Mouse (Mus musculus) kidney, adult 9 months (tissue): ENCODE measurements at regions not wholly inside any gene's neighbourhood (a gene's known extent, or its start where the extent isn't known, plus 50 kb on each side); places are given as distances from the start of the nearest gene placed in this dataset.
A peak's percentile ranks its signal among the peaks of the same experiment; 100 is the strongest.
"Not testable (repeated sequence)": the region's sequence is repeated elsewhere in the genome, so short reads cannot be mapped to it uniquely, and the experiment has no call there.

Experiments
- DNase-seq: peaks from one replicate; pipeline ENCODE4 v3.0.0; 2022

DNA sequence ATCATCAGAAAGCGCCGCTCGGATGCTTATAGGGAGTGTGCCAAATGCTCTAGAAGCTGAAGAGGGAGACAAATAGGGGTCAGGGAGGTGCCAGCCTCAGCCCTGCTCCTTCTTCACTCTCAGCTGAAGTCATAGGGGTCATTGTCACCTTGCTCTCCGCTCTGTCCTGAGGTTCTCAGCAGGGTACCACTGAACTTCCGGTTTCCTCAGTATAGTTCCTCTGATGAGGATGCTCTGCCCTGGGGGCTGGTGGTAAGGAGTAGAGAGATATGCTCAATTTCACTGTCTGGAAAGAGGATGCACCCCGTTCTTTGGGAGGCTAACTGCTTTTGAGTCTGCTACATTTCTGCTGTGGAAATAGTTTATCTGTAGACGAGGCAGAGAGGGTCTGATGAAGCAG is 211.4 kb downstream of the Zfp619 start:
- DNase-seq = no peak

DNA sequence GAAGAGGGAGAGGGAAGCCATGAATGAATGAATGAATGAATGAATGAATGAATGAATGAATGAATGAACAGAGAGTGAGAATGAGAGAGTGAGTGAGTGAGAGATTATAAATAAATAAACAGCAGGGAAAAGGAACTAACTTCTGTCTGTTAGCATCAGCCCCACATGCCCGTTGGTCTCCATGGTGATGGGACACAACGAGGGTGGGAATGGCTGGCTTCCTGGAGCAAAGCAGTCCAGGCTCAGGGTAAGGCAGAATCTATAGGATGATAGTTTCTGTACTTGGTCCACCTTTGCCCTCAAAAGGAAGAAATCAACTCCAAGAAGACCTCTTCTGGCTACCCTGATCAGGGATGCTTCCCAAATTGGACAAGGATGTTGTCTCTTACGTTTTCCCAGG is 212.2 kb downstream of the Zfp619 start:
- DNase-seq = no peak

DNA sequence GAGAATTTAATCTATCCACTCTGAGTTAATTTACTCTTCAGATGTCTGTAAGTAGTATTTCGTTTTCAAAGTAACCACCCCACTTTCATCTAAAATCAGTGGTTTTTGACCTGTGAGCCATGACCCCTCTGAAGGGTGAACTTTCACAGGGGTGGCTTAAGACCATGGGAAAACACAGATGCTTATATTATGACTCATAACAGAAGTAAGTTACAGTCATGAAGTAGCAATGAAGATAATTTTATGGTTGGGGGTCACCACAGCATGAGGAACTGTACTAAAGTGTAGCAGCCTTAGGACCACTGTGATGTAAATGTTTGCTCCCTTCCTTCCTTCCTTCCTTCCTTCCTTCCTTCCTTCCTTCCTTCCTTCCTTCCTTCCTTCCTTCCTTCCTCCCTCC is 215.2 kb downstream of the Zfp619 start:
- no peak for DNase-seq

DNA sequence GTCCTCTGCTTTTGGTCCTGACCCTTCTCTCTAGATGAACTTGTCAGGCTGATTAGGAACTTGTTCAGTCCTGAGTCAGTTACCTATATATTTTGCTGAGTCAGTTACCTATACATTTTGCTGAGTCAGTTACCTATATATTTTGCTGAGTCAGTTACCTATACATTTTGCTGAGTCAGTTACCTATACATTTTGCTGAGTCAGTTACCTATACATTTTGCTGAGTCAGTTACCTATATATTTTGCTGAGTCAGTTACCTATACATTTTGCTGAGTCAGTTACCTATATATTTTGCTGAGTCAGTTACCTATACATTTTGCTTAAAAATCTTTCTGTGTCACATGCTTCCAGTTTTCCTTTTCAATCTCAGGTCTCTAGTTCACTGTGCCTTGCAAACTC is 230.8 kb downstream of the Zfp619 start:
- not testable (repeated sequence) for DNase-seq

DNA sequence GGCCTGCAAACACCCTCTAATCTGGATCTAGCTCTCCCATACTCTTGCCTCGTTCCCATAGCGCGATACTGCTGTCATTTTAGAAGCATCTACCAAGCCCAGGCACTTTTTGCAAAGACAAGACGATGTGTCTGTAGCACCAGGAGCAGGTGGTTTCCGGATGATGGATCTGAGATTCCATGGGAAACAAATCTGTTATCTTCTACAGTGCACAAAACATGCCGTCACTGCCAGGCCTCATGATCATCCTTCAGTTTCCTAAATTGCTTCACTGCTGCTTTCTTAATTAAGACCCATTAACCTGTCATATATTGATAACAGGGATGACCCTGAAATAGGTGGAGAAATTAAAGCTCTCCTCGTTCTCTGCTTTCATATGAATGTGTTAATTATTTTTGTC is 232.9 kb downstream of the Zfp619 start:
- no peak for DNase-seq

DNA sequence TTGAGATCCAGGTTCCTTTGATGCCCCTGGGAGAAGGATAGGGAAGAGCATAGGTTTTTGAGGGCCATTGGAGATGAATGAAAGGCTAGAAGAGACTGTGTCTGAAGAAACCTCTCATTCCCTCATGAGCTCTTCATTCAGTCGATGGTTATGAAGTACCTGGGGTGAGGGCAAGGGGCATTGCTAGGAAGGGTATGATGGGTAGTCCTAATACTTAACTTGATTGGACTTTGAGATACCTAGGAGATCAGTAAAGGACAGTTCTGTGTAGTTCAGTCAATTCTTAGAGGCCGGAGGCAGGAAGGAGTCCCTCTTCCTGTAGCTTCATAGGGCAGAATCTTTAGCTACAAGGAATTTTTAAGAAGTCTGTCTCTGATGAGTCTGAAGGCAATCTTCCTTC is 246.8 kb downstream of the Zfp619 start:
- DNase-seq = peak; percentile 71

DNA sequence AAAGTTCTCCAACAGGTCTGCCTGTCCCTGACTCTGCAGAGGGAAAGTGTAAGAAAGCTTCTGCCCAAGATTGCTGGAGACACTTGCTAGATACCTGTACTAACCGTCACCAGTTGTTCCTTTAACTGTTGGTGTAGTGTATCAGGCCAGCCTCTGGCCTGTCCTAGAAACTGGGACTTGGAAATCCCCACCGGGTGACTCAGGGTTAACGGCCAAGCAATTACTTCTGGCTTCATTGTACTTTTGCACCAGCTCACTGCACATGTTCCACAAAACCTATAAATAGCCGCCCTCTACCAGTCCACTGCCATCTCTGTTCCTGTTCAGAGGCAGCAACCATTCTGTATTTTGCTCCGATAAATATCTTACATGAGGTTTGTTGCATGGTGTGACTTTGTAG is 247.5 kb downstream of the Zfp619 start:
- peak; percentile 76 for DNase-seq

DNA sequence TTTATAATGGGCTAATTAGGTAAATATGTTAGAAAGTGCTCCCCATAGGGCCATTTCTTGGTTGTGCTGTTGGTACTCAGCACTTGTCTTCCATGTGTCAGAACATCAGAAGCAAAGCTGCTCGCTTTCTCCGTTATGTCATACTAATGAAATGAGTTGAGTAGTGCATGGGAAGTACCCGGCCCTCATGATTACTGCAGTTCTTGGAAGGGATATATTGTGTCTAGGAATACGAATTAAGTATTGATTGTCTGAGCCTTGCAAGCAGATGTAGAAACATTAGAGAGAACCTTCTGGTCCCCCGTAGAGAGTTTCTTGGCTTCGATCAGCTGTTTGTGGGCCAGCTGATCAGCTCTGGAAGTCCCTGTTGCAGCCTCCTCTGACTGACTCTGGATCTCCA is 255.7 kb downstream of the Zfp619 start:
- no peak for DNase-seq

DNA sequence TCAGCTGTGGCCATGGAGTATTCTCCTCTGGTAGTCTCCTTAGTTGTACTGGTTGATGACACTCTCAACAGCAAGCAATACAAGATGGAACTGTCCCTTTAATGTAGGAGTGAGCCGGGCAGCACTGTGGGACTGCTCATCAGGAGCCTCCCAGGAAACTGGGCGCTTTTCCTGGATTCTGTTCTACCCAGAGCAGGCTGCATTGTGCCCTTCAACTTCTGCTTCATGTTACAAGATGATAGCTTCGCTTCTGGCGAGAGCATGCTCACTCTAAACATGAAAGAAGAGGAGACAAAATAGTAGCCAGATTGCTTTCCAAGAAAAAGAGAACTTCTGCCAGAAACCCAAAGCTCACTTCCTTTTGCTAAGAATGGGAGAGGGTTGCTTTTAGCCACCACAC is 271.8 kb downstream of the Zfp619 start:
- DNase-seq = no peak

DNA sequence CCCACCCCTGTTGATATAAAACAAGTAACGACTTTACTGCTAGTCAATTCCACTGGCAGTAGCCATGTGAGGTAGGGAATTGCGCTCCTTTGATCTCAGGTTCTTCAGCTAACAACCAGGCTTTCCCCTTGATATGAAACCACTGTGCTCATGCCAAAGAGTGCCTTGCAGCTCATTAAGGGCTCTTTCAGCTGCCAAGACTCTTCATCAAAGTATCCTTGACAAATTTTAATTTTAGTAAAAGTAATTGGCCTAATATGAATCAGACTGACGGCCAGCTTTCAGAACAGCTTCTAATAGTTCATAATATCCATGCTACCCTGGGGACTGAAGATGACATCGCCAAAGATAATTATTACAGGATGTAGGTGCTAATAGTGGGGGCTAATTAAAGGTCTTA is 272.3 kb downstream of the Zfp619 start:
- DNase-seq = no peak

DNA sequence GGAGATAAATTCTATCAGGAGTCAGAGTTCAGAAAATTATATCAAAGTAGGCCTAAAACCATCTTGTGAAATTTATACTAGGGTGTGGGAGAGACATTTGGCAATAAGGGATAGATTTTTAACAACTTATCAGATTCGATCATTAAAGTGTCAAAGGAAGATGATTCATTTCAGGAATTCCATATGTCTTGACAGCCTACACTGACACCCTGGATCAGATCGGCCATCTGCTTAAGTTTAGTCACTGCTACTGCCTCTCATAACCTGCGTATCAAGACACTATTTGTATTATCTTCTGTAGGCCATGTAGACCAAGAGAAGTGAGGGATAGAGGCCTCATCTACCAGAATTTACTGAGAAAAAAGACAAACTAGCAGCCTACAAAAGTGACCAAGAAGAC is 277.2 kb downstream of the Zfp619 start:
- no peak for DNase-seq

DNA sequence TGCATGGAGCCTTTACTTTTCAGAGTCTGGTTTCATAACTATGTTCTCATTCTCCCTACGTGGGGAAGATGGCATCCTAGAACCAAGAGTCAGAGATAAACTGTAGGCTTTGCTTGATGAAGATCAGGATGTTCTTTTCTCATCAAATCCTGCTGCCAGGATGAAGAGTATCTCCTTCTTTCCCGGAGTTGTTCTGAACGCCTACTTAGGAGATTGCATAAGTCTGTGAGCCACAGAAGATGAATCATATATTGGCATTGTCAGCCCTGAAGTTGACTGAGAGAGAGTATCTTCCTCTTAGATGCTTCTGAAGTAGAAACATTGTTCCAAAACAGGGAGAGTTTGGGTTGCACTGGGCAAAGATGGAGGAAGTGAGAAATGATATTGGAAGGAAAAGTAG is 286.7 kb downstream of the Zfp619 start:
- DNase-seq = no peak

DNA sequence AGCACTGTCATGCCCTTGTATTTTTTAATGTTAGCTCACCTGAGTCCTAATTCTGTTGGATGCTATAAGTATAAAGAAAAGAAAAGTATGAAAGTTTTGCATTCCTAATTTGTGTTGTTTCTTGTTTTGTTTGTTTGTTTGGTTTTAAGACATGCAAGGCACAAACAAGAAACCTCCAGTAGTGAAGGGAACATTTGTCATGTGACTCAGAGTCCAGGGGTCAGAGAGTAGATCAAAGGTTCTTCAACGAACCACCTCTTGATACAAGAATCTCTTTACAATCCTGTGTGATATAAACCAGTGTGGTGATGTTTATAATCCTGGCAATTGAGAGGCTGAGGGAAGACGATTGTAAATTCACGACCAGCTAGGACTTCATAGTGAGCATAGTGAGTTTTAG is 300.5 kb downstream of the Zfp619 start:
- peak; percentile 49 for DNase-seq

DNA sequence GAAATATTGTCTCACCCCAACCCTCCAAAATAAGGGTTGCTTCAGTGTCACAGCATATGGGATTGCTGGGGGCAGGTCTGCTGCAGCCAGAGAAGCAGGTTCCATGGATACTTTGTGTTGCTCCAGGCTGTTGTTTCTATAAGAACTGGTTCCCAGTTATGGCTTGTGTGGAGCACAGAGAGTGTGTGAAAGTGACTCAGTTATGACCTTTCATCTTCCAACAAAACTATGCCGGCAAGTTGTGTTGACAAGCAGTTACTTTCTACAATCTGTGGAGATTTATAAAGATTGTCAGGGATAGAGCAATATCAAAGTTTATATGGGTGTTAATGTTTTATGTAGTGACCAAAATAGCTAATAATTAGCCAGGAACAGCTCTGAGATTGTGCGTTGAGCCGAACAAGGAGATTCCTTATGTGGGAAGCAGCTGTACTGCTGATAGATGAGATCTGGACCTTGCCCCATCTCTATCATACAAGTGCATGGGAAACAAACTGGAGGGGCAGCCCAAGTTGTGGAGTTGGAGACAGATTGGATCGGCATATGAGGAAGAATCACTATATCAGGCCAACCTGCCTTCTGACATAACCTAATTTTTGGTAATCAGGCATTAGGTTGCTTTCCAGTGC is 305.1 kb downstream of the Zfp619 start:
- DNase-seq = peak; percentile 33

DNA sequence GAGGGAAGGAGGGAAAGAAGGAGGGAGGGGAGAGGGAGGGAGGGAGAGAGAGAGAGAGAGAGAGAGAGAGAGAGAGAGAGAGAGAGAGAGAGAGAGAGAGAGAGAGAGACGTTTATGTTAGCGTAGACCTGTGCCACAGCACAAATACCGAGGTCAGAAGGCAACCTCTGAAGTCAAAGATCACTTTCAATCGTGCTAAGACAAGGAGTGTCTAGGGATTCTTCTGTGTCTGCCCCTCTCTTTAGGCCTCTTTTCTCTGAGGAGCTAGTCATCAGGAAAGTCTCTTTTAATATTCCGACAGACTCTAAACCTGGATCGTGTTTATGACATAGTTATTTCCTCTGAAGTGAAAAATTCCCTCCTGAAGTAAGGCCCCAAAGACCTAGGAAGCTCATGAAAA is 310.8 kb downstream of the Zfp619 start:
- no peak for DNase-seq

DNA sequence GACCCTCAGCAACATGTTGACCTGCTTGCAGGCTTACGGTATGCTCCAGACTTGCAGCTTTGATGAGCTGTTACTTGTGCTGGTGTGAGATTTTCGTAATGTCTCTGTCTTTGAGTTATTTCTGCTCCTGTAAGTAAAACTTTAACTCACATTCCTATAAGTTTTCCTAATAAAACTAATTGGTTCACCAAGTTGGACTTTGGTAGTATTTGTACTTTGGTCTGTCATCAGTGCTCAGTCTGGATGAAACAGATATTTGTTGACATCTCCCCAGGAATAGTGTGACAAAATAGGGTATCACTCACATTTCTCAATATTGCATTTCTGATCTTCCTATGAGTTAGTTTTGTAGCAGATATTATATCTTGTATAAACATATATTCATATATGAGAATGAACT is 313.3 kb downstream of the Zfp619 start:
- DNase-seq = peak; percentile 31

DNA sequence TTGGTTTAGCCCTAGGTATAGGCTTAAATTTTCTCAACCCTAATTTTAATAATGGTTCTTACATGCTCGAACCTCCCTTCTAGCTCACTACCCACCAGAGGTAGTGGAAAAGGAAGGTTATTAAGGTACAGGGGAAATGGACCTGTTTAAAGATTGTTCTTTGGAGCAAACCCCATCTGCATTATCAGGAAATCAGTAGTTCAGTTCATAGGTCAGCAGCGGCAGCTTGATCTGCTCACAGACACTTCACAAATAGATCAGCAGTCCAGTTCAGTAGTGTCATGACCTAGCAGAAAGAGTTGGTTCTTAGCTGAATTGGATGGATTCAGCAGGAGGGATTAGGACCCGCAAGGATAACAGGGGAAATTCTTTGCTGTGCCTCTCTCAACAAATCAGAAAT is 324.4 kb downstream of the Zfp619 start:
- no peak for DNase-seq

DNA sequence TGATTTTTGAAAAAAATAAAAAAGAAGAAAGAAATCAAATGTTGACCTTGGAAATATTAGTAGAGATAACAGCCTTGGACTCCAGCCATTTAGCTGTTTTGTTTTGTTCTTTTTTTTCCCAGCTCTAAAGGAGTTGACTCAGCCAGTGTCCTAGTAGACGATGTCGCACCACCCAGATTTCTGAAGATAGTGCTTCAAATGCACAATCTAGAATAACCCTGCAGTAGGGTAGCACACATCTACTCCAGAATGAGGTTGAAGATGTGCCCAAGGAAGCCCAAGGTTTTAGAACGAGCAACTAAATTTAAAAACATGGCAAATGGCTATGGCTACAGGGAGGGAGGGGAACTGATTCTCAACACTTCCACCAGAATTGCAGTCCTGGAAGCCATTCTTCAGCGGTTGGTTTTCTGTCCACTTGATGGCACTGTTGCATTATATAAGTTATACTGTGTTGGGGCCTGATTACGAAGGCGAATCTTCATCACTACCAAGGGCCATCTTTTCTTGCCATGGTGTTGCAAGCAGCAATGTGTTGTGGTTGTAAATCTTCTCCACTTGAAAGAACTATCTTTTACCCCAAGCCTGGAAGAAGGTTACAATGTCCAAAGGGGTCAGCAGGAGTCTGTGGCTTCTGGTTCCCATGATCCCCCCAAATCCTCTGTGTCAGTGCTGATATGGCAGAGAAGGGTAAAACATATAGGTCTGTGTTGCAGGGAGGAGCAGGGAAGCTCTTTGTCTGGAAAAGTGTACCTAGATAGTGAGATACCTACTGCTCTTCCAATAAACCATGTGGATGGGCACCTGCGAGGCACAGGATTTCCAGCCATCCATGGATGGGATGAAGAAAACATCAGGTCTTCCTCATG is 330.6 kb downstream of the Zfp619 start:
- peak; percentile 74 for DNase-seq

DNA sequence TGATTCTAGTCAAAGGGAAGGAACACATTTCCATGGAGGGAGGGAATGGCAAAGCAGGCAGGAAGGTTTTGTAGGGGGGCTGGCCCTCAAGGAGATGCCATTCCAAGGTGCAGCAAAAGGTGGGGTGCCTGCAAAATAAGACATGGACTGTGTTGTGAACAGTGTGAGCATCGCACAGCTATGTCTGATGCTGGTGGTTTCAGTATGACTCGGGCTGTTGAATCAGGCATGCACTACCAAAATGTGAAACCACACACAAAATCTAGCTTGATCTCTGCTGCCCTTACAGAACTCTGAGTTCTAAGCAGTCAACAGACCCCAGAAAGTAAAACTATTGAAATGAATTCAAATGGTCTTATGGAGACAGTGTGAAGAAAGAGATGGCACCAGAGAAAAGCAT is 339.7 kb downstream of the Zfp619 start:
- no peak for DNase-seq

DNA sequence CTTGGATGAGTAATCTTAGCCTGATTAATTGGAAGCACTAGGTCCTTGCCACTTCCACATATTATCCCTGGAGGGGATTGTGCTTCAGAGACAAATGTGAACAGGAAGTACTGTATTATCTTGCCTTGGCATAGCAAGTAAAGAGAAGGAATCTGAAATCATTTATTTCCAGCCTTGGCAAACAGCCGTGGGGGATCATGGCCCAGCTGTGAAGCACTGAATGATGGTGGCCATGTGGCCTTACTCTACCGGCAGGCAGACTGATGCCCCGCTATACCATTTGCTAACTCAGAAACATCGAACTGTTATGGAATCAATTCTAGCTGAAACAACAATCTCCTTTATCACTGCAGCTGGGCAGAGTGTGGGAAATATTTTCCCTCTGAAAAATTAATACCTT is 345.3 kb downstream of the Zfp619 start:
- no peak for DNase-seq

DNA sequence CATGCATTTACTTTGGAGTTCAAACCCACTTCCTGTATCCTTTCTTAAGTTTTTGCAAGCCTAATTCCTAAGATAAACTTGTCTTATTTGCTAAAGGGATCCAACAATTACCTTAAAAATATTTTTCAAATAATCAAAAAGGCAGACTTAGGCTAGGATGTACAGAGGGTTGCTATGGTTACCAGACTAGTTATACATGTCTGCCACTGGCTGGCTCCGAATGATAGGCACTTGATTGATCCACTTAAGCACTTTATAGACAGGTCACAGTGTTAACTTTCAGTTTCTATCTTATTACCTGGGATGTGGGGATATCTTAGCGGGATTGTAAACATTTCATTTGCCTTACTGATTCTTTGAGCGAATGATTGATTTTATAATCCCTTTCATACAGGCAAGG is 346.6 kb downstream of the Zfp619 start:
- no peak for DNase-seq

DNA sequence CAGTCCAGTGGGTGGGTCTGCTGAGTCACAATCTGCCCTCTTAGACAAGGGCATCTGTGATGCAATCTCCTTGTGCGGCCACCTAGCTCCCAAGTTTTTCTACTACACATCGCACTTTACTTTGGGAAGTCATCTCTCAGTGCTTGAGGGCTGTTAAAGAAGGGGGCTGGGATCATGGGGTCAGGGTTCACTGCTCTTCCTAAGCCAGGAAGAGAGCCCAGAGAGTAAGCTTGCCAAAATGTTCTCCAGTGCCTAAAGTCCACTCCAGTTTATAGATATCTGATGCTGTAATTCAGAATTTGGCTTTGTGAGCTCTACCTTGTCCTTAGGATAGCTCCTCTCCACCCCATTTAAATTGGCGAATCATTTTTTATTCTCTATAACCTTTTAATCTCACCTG is 347.2 kb downstream of the Zfp619 start:
- peak; percentile 60 for DNase-seq

DNA sequence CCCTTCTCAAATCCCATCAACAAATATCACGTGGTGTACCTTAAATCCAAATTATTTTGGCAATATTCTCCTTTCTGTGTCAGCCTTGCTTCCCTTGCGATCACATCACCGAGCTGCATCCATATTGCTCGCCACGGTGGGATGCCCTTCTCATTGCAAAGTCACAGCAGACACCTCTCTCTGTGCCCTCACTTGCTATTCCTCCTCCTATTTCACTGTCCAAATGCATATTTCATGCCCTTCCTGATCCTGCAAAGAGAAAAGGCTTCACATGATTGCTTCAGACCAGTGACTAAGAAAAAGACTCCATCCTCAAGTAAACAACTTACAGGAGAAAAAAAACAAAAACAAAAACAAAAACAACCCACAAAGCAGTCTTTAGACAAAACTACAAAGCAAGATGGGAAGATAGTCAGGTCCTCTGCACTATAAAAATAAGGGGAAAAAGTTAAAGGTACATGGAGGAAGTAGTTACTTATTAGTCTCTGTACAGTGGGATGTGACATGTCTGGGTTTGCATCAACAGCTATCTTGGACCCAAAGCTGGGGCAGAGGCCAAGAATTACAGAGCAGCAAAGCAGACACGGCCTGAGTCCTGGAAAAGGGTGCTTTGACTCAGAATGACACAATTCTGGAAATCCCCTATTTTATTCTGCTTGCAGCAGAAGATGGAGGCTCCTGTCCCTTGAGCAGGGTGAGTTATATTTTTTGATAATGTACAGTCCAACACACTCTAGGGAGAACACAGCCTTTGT is 349.3 kb downstream of the Zfp619 start:
- no peak for DNase-seq

DNA sequence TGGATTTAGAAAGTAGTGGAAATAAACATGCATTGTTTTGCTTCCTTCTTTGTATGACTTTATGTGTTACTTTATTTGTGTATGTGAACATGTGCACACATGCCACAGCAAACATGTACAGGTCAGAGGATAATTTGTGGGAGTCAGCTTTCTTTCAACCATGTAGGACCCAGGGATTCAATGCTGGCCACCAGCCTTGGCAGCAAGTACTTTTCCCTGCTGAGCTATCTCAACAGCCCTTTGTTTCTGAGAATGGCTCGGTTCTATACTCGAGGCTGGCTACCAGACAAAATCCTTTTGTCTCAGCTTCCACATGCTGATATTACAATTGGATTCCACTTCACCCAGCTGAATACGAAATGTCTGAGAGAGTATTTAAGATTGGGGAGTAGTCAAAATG is 349.9 kb downstream of the Zfp619 start:
- DNase-seq = no peak
